Mouse (Mus musculus) T-helper 1 cell (primary cell): ENCODE data around the gene Gm9837.

Experiments
- in situ Hi-C: fragments of 300-600 bp; cut with MboI, MseI; formaldehyde crosslinking; loops from one replicate; pipeline ENCODE4 v1.15.1; 2025; ENCODE audit warnings: high pct_unique_total_duplicates

Gm9837 gene

GRCm38 (mm10) chr11:53425711-53426255, 44.5 kb downstream of the Gm9837 start:
- in situ Hi-C loops, result no loop called here

GRCm38 (mm10) chr11:53425251-53425650, 45.0 kb downstream of the Gm9837 start:
- in situ Hi-C loops, result no loop called here

GRCm38 (mm10) chr11:53424826-53425225, 45.5 kb downstream of the Gm9837 start:
- in situ Hi-C loops, result no loop called here

GRCm38 (mm10) chr11:53423036-53423435, 47.2 kb downstream of the Gm9837 start, which contains the start of gene Leap2:
Leap2 (minus strand) TSS chr11:53423170.
- in situ Hi-C loops, result no loop called here
